Mouse (Mus musculus): ENCODE results near the gene Ly6g6f. TPM values are rescaled to one million over a fixed set of nuclear protein-coding genes. Genes with fewer than 3 reads are reported as not detected.

Gene Ly6g6f
- total RNA-seq, 2 experiments from 2014 or later: not detected

DNA sequence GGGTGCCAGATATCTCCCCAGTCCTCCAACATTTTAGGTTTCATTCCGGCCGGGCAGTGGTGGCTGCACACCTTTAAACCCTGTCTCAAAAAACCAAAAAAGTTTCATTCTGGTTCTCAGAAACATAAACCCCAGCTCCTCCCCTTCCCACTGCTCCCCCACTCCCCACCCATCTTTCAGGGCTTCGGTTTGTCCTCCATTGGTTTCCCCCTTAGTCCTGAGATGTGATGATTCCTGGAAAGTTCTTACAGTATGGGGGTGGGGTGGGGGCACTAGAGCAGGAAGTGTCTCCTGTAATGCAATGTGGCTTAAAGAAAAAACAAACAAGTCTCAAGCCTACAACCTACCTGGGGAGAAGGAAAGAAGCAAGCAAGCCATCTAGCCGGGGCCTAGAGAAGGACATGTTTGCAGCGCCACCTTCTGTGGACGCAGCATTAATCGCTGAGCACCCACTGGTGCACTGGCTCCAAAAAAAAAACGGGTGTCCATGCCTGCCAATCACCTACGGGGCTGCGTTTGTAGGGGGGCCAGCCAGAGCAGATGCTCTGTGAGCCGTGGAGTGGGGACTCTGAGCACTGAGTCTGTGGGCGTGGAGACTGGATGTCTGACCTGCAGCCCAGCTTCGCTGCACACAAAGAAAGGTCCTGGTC is 20.5 kb upstream of the Ly6g6f start:
- DNase-seq: no peak

- no peak for DNase-seq
Observed at GRCm38 (mm10) chr17:35104754-35105153, 19.3 kb upstream of the Ly6g6f start.

DNA sequence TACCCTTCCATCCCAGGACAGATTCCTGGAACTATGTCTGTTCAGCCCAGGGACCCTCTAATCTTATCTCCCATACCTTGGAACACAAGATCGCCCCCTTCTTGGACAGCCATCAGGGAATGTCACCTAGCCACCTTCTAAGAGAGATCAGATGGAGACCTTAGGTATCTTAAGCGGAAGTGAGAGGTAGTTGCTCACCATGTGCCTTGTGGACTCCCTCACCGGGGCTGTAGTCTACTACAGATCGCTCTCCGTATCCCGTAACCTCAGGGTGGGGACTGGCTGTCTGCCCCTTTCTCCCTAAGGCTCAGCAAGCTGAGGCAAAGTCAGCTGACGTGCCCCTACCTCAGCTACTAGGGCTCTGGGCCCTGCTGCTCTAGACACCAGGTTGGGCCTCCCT is 18.7 kb upstream of the Ly6g6f start:
- no peak for DNase-seq

DNA sequence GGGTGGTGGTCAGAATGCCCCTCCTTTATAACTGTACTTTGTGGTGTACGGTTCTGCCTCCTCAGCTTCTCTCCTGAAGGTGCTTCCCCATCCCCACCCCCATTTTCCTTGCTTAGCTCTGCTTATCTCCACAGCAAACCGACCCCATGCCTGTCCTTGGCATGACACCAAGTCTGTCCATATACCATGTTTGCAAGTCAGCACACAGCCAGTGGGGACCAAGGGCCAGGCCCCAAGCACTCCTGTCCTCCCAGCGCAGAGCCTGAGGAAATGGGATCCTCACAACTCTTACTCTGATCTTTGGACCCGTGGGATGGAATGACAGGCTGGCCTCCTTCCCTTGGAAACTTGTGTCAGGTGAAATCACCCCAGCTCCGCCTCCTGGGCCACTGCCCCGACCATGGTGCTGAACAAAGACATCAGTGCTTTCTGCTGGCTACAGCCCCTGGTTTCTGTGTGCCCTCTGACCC is 17.8 kb upstream of the Ly6g6f start:
- DNase-seq: no peak

- DNase-seq: no peak
Observed at GRCm38 (mm10) chr17:35102299-35102698, 16.9 kb upstream of the Ly6g6f start.

DNA sequence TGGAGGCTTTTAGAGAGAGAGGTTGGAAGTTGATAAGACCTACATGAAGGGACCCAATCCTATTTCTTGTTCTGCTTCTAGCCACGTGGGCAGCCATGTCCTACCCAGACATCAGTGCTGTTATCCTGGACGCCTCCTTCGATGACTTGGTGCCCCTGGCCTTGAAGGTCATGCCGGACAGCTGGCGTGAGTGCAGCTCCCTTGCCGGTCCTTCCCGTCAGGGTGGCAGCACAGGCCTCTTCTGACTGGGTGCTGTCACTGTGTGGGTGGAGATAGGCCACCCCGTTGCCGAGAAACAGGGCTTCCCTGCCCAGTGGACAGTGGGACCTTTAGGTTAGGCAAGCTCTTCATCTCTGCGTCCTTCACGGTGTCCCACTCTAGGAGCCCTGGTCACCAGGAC is 15.8 kb upstream of the Ly6g6f start:
- no peak for DNase-seq

DNA sequence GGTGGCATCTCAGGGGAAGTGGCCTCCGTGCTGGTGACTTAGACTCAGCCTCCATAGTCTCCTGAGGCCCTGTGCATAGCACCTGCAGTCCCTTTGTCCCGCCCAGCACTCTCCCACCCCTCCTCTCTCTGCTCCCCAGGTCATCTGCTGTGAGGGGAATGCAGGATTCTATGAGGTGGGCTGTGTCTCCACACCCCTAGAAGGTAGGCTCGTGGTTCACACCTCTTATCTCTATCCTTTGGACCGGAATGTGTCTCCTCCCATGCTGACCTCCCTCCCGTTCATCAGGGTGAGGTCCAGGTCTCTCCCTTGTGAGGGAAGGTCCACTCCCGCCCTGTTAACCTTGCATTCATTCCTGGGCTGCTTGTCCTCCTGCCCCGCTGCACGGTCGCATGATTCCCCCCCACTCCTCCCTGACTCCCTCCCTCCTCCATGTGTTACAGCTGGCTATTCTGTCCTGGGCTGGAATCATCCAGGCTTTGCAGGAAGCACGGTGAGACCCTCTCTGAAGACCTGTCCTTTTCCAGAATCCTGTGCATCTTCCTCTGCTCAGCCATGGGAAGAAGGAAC is 14.9 kb upstream of the Ly6g6f start:
- no peak for DNase-seq

DNA sequence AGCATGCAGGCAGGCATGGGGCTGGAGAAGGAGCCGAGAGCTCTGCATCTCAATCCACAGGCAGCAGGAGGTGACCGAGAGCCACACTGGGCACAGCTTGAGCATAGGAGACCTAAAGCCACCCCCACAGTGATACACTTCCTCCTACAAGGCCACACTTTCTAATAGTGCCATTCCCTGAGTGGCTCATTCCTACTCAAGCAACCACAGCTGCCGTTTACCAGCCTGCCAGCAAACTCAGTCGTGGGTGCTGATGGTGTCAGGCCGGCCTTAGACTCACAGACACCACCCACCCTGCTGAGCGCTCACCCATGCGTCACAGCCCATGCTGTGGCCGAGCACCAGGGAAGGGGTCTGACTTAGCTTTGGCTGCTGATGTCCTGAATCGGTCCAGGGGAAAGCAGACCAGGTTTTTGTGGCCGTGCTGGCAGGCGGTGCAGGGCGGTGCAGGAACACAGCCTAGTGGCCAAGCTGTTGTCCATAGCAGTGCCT is 11.8 kb upstream of the Ly6g6f start:
- no peak for DNase-seq

DNA sequence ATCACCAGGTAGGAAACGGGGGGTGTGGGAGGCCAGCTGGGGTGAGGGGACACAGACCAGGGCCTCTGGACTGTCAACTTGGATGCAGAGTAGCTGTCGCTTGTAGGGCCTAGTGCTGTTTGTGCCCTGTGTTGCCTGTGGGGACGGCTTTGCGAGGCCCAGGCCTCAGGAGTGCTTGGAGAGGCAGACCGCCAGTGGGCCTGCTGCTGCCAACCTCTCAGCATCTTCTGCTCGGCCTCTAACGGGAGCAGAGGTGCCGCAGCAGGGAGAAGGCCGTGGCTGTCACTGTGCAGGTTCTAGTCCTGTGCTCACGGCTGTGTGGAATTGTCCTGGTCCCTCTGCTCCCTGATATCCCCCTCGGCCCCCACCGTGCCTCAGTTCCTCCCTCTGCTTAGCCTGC is 11.2 kb upstream of the Ly6g6f start:
- DNase-seq: no peak

- DNase-seq: no peak
Observed at GRCm38 (mm10) chr17:35094475-35095365, 9.3 kb upstream of the Ly6g6f start.

DNA sequence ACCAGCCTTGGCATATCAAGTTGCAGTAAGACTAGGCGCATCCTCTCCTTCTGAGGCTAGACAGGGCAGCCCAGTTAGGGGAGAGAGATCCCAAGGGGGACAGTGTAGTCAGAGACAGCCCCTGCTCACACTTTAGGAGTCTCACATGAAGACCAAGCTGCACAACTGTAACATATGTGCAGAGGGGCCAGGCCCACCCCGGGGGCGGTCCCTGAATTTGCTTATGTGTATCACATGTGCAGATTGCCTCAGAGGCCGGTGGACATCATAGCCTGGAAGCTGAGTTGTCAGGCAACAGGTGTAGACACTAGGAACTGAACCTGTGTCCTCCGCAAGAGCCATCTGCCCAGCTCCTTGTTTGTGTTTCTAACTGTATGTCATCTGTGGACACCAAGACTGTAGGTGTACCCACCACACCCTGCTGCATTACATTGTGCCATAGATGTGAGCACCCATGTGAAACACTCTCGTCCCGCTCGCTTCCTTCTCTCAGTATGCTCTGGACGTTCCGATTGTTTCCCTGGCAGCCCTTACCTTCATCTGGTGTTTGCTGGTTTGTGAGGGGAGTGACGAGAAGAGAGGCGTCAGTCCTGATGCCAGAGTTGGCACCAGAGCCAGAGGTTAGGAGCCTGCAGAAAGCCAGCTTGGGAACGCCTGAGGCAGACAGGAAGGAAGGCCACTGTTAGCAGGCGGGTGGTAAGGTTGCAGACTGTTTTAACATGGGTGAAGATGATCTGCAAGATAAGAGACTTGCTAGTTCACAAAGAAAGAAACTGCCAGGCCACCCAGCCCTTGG is 7.2 kb upstream of the Ly6g6f start:
- no peak for DNase-seq

DNA sequence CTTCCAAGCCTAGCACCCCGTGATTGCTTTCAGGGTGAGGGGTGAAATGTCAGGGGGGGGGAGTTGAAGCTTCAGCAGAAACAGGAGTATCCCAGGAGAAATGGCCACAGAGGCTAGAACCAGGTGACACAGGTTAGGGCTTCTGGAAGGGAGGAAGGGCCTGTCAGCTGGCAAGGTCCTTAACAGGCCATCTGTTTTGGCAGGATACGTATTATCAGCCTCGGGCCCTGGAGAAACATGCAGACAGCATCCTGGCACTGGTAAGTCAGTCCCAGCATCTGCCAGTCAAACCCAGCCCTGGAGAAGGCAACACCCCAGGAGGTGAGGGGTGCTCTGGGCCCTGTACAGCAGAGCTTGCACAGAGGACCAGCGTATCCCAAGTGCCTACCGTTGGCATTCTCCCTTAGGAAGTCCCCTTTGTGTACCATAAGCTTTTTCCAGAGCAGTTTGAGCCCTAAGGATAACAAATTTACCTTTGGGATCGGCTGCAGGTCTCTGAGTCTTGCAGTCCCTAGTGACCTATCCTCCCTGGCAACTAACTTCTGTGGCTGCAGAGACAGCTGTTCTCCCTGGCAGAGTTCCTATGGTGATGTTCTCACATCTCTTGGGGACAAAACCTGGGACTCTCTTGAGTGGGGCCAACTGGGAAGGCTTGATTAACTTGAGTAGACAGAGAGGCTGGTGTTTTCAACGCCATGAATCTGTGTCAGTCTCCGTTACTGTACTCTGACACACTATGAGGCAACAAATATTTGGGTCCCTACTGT is 4.9 kb upstream of the Ly6g6f start:
- no peak for DNase-seq

DNA sequence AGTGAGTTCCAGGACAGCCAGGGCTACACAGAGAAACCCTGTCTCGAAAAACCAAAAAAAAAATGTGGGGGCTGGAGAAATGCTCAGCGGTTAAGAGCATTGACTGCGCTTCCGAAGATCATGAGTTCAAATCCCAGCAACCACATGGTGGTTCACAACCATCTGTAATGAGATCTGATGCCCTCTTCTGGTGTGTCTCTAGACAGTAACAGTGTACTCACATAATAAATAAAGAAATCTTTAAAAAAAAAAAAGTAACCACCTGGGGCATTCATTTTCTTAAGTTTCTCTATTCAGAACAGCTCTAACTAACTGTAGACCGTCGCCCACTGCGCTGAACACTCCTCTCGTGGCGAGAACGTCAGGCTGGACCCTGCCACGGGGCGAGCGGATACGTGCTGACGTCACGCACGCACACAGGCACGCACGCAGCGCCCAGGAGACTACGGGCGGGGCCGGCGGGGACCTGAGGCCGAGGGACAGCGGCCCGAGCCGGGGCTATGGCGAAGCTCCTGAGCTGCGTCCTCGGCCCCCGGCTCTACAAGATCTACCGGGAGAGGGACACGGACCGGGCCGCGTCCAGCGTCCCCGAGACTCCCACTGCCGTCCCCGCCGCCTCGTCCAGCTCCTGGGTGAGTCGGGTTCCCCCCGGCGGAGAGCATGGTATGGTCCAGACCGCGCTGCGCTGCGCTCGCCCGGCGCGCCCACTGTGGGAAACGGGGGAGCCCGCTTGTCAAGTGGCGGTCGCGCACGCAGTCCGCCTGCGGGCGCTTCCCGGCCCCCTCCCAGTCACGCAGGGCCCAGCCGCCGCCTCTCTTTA is 3.6 kb upstream of the Ly6g6f start, which contains the start of gene Abhd16a:
Abhd16a (plus strand) TSS at position 439 of the 820 bp plus-strand sequence.
- peak; percentile 94 to 95 for DNase-seq

DNA sequence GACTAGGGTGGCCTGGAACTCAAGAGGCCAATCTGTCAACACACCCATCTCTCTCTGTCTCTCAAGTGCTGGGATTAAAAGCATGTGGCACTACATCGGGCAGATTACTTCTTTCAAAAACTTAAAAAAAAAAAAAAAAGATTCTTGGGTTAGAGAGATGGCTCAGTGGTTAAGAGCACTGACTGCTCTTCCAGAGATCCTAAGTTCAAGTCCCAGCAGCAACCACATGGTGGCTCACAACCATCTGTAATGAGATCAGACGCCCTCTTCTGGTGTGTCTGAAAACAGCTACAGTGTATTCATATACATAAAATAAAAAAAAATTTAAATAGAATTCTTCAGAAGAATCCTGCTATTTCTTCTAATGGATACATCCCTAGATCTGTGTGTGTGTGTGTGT is 2.7 kb upstream of the Ly6g6f start:
- DNase-seq: no peak

DNA sequence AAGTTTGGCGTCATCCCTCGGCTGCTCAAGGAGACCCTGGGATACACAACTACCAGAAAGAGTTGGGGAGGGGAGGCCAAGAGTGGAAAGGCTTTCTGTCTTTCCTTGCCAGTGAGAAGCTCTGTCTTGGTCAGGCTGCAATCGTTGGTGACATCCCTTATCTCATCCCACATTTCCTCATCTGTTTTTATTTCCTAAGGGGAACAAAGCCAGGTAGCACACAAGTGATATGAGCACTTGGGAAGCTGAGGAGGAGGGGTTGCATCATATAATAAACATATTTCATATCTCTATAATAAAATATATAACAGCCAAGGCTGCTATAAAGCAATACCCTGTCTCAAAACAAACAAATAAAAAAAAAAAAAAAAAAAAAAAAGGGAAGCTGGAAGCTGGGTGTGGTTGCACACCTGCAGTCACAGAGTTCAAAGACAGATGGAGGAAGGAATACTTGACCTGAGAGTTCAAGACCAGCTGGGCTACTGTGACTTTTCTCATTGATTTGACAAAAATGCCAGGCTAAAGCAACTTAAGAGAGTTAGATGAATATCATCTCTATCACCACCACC is 1.4 kb downstream of the Ly6g6f start:
- no peak for DNase-seq

- DNase-seq: no peak
Observed at GRCm38 (mm10) chr17:35082841-35083576, 2.4 kb downstream of the Ly6g6f start.

GRCm38 (mm10) chr17:35080710-35081109 is 4.7 kb downstream of the Ly6g6f start:
- no peak for DNase-seq

DNA sequence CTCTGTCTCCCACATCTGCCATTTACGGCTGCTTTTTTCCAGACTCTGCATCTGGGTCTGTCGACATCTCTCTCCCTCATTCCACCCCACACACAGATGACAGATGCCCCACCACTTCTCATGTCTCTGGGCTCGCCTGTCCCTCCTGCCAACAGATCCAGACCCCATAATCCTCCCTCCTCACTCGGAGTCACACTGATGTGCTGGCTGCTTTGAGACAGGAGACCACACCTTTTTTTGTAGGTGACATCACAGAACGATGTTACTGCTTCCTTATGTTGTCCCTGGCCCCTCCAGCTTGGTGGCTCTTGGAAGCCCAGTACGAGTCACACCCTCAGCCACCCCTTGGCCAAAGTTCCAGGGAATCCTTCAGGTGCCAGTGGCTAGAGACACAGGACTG is 5.2 kb downstream of the Ly6g6f start:
- DNase-seq: no peak

GRCm38 (mm10) chr17:35079778-35080177 is 5.6 kb downstream of the Ly6g6f start:
- DNase-seq: no peak
